Comparison of ENCODE assay signal across 27 mouse cellular contexts in the genomic region with DNA sequence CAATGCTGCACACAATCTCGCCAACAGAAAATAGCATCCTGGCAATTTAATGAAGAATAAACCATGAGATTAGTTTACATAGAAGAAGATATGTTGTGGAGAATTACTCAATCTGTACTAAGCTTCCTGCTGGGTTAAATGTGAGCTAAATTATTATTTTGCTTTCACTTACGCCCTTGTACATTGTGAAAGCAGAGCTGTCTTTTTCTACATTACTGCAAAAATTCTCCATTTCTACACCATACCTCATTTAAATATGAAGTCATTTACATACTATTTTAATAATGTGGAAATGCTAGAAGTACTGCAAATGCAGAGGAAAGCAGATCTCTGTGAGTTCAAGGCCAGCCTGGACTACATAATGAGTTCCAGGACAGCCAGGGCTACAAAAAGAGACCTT.
DNase-seq lines count a peak whose midpoint lies in the region; ATAC-seq lines count a peak whose summit lies in the region.
"Had no signal": no experiment of that assay in that cellular context is flagged by ENCODE, and none has a peak within 500 bp of the region (broad histone marks: within the 10 kb centered on the region; RNA-seq: fewer than 3 reads in every experiment).

No protein-coding gene starts in this region.

- H3K4me2 ChIP-seq in heart, embryonic 12.5 days: no peak overlapping the region
- H3K4me2 ChIP-seq: embryonic facial prominence, embryonic 13.5 days; forebrain, embryonic 13.5 days; heart, embryonic 13.5 days; hindbrain, embryonic 14.5 days had no signal

- no peak overlapping the region for H3K27ac ChIP-seq in heart, embryonic 12.5 days (ENCODE audit: poor library complexity, severe bottlenecking)
- H3K27ac ChIP-seq: embryonic facial prominence, embryonic 10.5 days; embryonic facial prominence, embryonic 13.5 days; forebrain, embryonic 10.5 days; forebrain, embryonic 13.5 days; gastrocnemius, adult 2 months; heart, embryonic 13.5 days; hindbrain, embryonic 14.5 days; hindbrain, postnatal 0 days had no signal

- H3K4me1 ChIP-seq in heart, embryonic 12.5 days (replicated peaks): no peaks in the 10 kb centered on the region
- H3K4me1 ChIP-seq: embryonic facial prominence, embryonic 10.5 days; embryonic facial prominence, embryonic 13.5 days; forebrain, embryonic 13.5 days; heart, embryonic 13.5 days had no signal

- no peaks in the 10 kb centered on the region for H3K9me3 ChIP-seq in heart, embryonic 12.5 days (replicated peaks)
- H3K9me3 ChIP-seq: embryonic facial prominence, embryonic 10.5 days; embryonic facial prominence, embryonic 13.5 days; forebrain, embryonic 10.5 days; forebrain, embryonic 13.5 days; heart, embryonic 13.5 days had no signal

- 87% methylated on average over 2 of the region's 2 CpGs for WGBS in heart, embryonic 12.5 days

- ATAC-seq in megakaryocyte, adult 5-6 weeks (ENCODE audit: poor library complexity, severe bottlenecking): 0 out of 2 replicates have a peak, but pooled peaks have one; percentile 27
- ATAC-seq in heart, embryonic 12.5 days (ENCODE audit: insufficient number of reproducible peaks, low FRiP score): no peak
- ATAC-seq: activated CD4-positive, CD25-positive, alpha-beta regulatory T cell, adult 4 months; forebrain, embryonic 13.5 days; forebrain, postnatal 0 days; hindbrain, postnatal 0 days; inflammation-experienced regulatory T-cells, adult 6 months had no signal

- no peaks in the 10 kb centered on the region for H3K36me3 ChIP-seq in heart, embryonic 12.5 days
- H3K36me3 ChIP-seq: embryonic facial prominence, embryonic 10.5 days; embryonic facial prominence, embryonic 13.5 days; forebrain, embryonic 10.5 days; heart, embryonic 13.5 days had no signal

- no peaks in the 10 kb centered on the region for H3K27me3 ChIP-seq in heart, embryonic 12.5 days (replicated peaks)
- H3K27me3 ChIP-seq: embryonic facial prominence, embryonic 13.5 days; forebrain, embryonic 13.5 days; heart, embryonic 13.5 days had no signal

- H3K9ac ChIP-seq in heart, embryonic 12.5 days: no peak overlapping the region
- H3K9ac ChIP-seq: embryonic facial prominence, embryonic 13.5 days; forebrain, embryonic 13.5 days; forebrain, postnatal 0 days; heart, embryonic 13.5 days; hindbrain, embryonic 14.5 days had no signal

- H3K4me3 ChIP-seq in heart, embryonic 12.5 days: no peak overlapping the region
- H3K4me3 ChIP-seq: embryonic facial prominence, embryonic 10.5 days; embryonic facial prominence, embryonic 13.5 days; forebrain, embryonic 10.5 days; forebrain, embryonic 13.5 days; gastrocnemius, adult 2 months; heart, embryonic 13.5 days had no signal

- DNase-seq in 416B (ENCODE audit: low read depth): peak; percentile 26
- peak; percentile 46 for DNase-seq in adipocyte (ENCODE audit: low spot score)
- DNase-seq in layer of hippocampus, postnatal 14 days (ENCODE audit: low spot score in 2 of 2): no peak
- DNase-seq in yolk sac, embryonic 10.5 days (ENCODE audit: low spot score): no peak
- DNase-seq: adrenal gland, postnatal 10 days; adrenal gland, postnatal 36 days; cerebellum, adult 11 months; cerebellum, adult 2 months; cerebellum, adult 9-11 months; cerebellum, postnatal 25 days; forebrain, postnatal 0 days; gastrocnemius, adult 2 months; gastrocnemius, postnatal 14 days; heart, adult 18-20 months; heart, postnatal 14 days; heart, postnatal 4 days had no signal

Comparison
In these comparisons a context has a peak if more than half of its experiments do, and no peak if none do; other contexts are left out.
1. DNase-seq: peak in 416B (single experiment) and adipocyte (single experiment); none in layer of hippocampus, postnatal 14 days (0 of 2) and yolk sac, embryonic 10.5 days (single experiment).